Mouse (Mus musculus): Measurements from ENCODE around the gene Atp13a4. TPM values are rescaled to one million over a fixed set of nuclear protein-coding genes. Genes with fewer than 3 reads are reported as not detected.

Gene Atp13a4
- 0.39 and 0.54 TPM in 2 replicates for polyA plus RNA-seq (2012; rRNA removed)

DNA sequence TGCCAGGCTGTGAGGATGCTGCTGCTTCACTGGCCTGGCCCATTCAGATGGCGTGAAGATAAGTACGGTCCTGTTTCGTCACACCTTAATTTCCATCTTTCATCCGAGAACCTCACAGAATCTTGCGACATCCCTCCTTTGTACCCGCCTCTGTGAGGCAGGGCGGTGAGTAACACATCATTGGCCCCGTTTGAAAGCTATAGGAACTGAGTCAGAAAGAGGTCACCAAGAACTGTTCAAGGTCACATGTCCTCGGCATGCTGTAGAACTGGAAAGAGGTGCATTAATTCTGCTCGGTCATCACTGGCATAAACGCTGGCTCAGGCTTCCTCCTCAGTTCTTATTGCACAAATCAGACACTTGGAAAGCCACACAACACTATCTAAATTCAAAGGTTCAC lies at the start of gene Atp13a4:
Gene Atp13a4, minus strand, starts transcription at position 36 of the 400 bp plus-strand sequence.

DNA sequence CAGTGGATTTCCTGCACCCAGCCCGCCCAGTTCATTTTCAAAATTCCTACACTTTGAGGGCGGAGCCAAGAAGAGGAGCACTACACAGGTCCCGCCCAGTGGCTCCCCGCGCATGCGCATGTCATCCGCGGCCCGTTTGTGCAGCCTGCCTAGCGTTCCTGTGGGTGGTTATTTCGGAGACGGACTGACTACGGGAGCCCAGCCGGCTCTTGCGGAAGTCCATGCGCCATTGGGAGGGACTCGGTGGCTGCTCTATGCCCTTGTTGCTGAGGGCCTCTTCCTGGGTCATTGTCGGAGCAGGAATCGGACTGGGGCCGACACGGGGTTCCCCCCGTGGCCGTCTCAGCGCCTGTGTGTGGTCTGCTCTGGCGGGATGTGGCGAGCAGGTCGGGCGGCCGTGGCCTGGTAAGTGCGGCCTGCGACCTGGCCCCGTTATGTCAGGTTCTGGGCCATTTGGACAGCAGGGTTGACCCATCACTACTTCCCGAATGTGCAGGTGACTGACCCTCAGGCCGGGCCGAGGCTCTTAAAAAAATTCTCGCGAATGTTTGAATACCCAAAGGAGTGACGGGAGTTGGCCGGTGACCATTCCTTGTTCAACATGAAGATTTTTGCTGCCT lies 34.6 kb upstream of the Atp13a4 start, which contains the start of gene Opa1:
Gene Opa1, plus strand, starts transcription at position 168 of the 620 bp plus-strand sequence.

DNA sequence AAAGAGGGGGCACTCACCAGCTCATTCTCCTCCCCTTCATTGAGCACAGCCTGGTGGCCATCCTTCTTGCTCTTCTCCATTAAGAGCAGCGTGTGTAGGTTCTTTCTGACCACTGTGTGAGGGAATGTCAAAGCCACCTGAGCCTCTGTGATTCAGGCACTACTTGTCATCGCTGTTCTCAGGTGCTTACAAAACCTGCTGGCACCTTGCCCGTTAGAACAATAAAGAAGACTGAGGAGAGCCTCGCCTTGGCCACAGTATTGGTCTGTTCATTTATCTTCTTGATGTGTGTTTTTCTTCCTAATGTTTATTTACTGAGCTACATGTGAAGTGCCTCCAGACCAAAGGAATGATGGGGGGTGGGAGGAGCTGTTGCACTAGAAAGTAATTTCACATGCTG lies 166.2 kb downstream of the Atp13a4 start, which contains the start of gene Atp13a5:
Gene Atp13a5, minus strand, starts transcription at position 275 of the 400 bp plus-strand sequence.

Other genes starting within 250 kb of the Atp13a4 start
- 0.14 and 0.20 TPM in 2 replicates for gene Atp13a5, start 166.1 kb downstream of the Atp13a4 start, polyA plus RNA-seq (2012; rRNA removed)
- gene Opa1, start 34.5 kb upstream of the Atp13a4 start, polyA plus RNA-seq (2012; rRNA removed): 1.6 and 2.2 TPM in 2 replicates